Mouse (Mus musculus) lung, adult 2 months (tissue): ENCODE measurements around the gene Acad12.

Experiments used
- CTCF ChIP-seq: fragments of 200-500 bp; IDR thresholded peaks from 2 replicates; pipeline ENCODE4 v1.5.1; 2011; ENCODE audit warnings: mild to moderate bottlenecking, low read length, control low read depth; ENCODE audit not compliant: insufficient read depth
- POLR2A ChIP-seq: fragments of 200-500 bp; IDR thresholded peaks from 2 replicates; pipeline ENCODE4 v1.6.1; 2011; ENCODE audit warnings: low read depth, mild to moderate bottlenecking, control low read depth, low read length, borderline replicate concordance; ENCODE audit errors: extremely low read depth

- TF ChIP-seq POLR2A (peak; percentile 92; the same call in 1 of the 2 replicates), CTCF (no peak)
Observed at GRCm38 (mm10) chr5:121660059-121660896, 41.5 kb upstream of the Acad12 start, which contains the start of the genes Acad10 and Brap.
